Mouse (Mus musculus) heart, embryonic 11.5 days (tissue): Measurements from ENCODE around the gene Pfkp. TPM values are rescaled to one million over a fixed set of nuclear protein-coding genes. Genes with fewer than 3 reads are reported as not detected.

Experiments
- ATAC-seq: fragments of 200-750 bp; cut with Nextera tagmentation; replicated peaks from 2 replicates; pipeline ENCODE4 v1.8.0; 2017; ENCODE audit warnings: moderate library complexity; ENCODE audit not compliant: insufficient number of reproducible peaks, low FRiP score, low TSS enrichment
- H3K27ac ChIP-seq: fragments of 300-500 bp; sonication (generic); 2 replicates; pipeline ENCODE4 v1.5.1; 2014; ENCODE audit warnings: mild to moderate bottlenecking, low read depth, low read length
- H3K27me3 ChIP-seq: fragments of 300-500 bp; sonication (generic); 2 replicates; pipeline ENCODE4 v1.6.1; 2014; ENCODE audit warnings: mild to moderate bottlenecking, low read length, mixed read lengths; ENCODE audit not compliant: control insufficient read depth, insufficient read depth
- H3K36me3 ChIP-seq: fragments of 300-500 bp; sonication (generic); 2 replicates; pipeline ENCODE4 v1.6.1; 2014; ENCODE audit warnings: mild to moderate bottlenecking, low read length, moderate library complexity, mixed read lengths; ENCODE audit not compliant: control insufficient read depth, insufficient read depth
- H3K4me1 ChIP-seq: fragments of 300-500 bp; sonication (generic); 2 replicates; pipeline ENCODE4 v1.6.1; 2014; ENCODE audit warnings: low read length; ENCODE audit not compliant: control insufficient read depth, insufficient read depth
- H3K4me2 ChIP-seq: fragments of 300-500 bp; sonication (generic); 2 replicates; pipeline ENCODE4 v1.6.1; 2014; ENCODE audit warnings: mild to moderate bottlenecking, moderate library complexity
- H3K4me3 ChIP-seq: fragments of 300-500 bp; sonication (generic); 2 replicates; pipeline ENCODE4 v1.5.1; 2014; ENCODE audit warnings: low read depth, low read length
- H3K9ac ChIP-seq: fragments of 300-500 bp; sonication (generic); 2 replicates; pipeline ENCODE4 v1.6.1; 2014; ENCODE audit warnings: mild to moderate bottlenecking, low read depth, low read length, moderate library complexity
- H3K9me3 ChIP-seq: fragments of 300-500 bp; sonication (generic); replicated peaks from 2 replicates; pipeline ENCODE4 v1.6.1; 2016; ENCODE audit warnings: low read length; ENCODE audit not compliant: control insufficient read depth
- WGBS: fragments of 180-500 bp; shearing (Covaris S2); extraction: QIAGEN DNeasy Blood & Tissue Kit; methylation state at CpG from one replicate; pipeline ENCODE4 v1.1.7; 2014; ENCODE audit not compliant: insufficient replicate concordance; 5-methylcytosine and 5-hydroxymethylcytosine counted together
- polyA plus RNA-seq: library from polyadenylated mRNA; unstranded; fragments of >200 nt; fragmentation: Nextera tagmentation; extraction: Ambion mirVana; gene quantifications from 2 replicates; pipeline ENCODE4 v1.2.1, GENCODE M21; 2014

Gene Pfkp
- polyA plus RNA-seq, 1 experiment from 2014 or later = 143 TPM

- Histone ChIP-seq H3K4me3 (no peak overlapping the region), H3K27me3 (no peaks in the 10 kb centered on the region), H3K4me1 (no peaks in the 10 kb centered on the region), H3K4me2 (no peak overlapping the region), H3K9me3 (no peaks in the 10 kb centered on the region), H3K27ac (no peak overlapping the region), H3K9ac (no peak overlapping the region), H3K36me3 (peaks cover 5% of the 10 kb centered on the region)
- WGBS = 85% methylated on average over 3 of the region's 3 CpGs
- no peak for ATAC-seq
Observed at GRCm38 (mm10) chr13:6620250-6620649, 28.3 kb downstream of the Pfkp start.

- no peak overlapping the region for H3K27ac ChIP-seq
- H3K9ac ChIP-seq = no peak overlapping the region
- H3K36me3 ChIP-seq = peaks cover 8% of the 10 kb centered on the region
- H3K9me3 ChIP-seq = no peaks in the 10 kb centered on the region
- H3K4me3 ChIP-seq = no peak overlapping the region
- H3K27me3 ChIP-seq = no peaks in the 10 kb centered on the region
- WGBS = 83% methylated on average over 3 of the region's 3 CpGs
- no peak for ATAC-seq
- H3K4me2 ChIP-seq = no peak overlapping the region
- no peaks in the 10 kb centered on the region for H3K4me1 ChIP-seq
Observed at GRCm38 (mm10) chr13:6618711-6619110, 29.9 kb downstream of the Pfkp start.

GRCm38 (mm10) chr13:6613690-6614445 is 34.7 kb downstream of the Pfkp start:
- H3K4me3 ChIP-seq = no peak overlapping the region
- H3K4me2 ChIP-seq = no peak overlapping the region
- no peaks in the 10 kb centered on the region for H3K9me3 ChIP-seq
- 89% methylated on average over 5 of the region's 5 CpGs for WGBS
- H3K27me3 ChIP-seq = no peaks in the 10 kb centered on the region
- peaks cover 5% of the 10 kb centered on the region for H3K36me3 ChIP-seq
- no peak overlapping the region for H3K9ac ChIP-seq
- H3K4me1 ChIP-seq = no peaks in the 10 kb centered on the region
- H3K27ac ChIP-seq = no peak overlapping the region
- no peak for ATAC-seq

GRCm38 (mm10) chr13:6602786-6603409 is 45.7 kb downstream of the Pfkp start:
- Histone ChIP-seq H3K4me3 (no peak overlapping the region), H3K27me3 (no peaks in the 10 kb centered on the region), H3K9ac (no peak overlapping the region), H3K36me3 (peaks cover 4% of the 10 kb centered on the region; the same call in 1 of the 2 replicates), H3K4me1 (no peaks in the 10 kb centered on the region), H3K9me3 (no peaks in the 10 kb centered on the region), H3K27ac (no peak overlapping the region), H3K4me2 (no peak overlapping the region)
- 82% methylated on average over 10 of the region's 10 CpGs for WGBS
- no peak for ATAC-seq

- Histone ChIP-seq H3K9ac (no peak overlapping the region), H3K4me3 (no peak overlapping the region), H3K4me1 (no peaks in the 10 kb centered on the region), H3K36me3 (peaks cover 4% of the 10 kb centered on the region; the same call in 1 of the 2 replicates), H3K27ac (no peak overlapping the region), H3K9me3 (no peaks in the 10 kb centered on the region), H3K27me3 (no peaks in the 10 kb centered on the region), H3K4me2 (no peak overlapping the region)
- WGBS = 88% methylated on average over 2 of the region's 2 CpGs
- no peak for ATAC-seq
Observed at GRCm38 (mm10) chr13:6601676-6602075, 46.9 kb downstream of the Pfkp start.

- no peak overlapping the region for H3K4me3 ChIP-seq
- H3K27ac ChIP-seq = no peak overlapping the region
- no peak overlapping the region for H3K4me2 ChIP-seq
- 85% methylated on average over 8 of the region's 8 CpGs for WGBS
- H3K27me3 ChIP-seq = no peaks in the 10 kb centered on the region
- H3K4me1 ChIP-seq = no peaks in the 10 kb centered on the region
- H3K36me3 ChIP-seq = peaks cover 4% of the 10 kb centered on the region; the same call in 1 of the 2 replicates
- H3K9ac ChIP-seq = no peak overlapping the region
- H3K9me3 ChIP-seq = no peaks in the 10 kb centered on the region
- no peak for ATAC-seq
Observed at GRCm38 (mm10) chr13:6600626-6601025, 48.0 kb downstream of the Pfkp start.

- ATAC-seq = no peak
- no peak overlapping the region for H3K4me2 ChIP-seq
- no peak overlapping the region for H3K4me3 ChIP-seq
- H3K27me3 ChIP-seq = no peaks in the 10 kb centered on the region
- 0 out of 2 replicates have a peak, but pooled peaks cover 4% of the 10 kb centered on the region for H3K36me3 ChIP-seq
- 74% methylated on average over 16 of the region's 16 CpGs for WGBS
- no peaks in the 10 kb centered on the region for H3K4me1 ChIP-seq
- no peak overlapping the region for H3K27ac ChIP-seq
- H3K9me3 ChIP-seq = no peaks in the 10 kb centered on the region
- H3K9ac ChIP-seq = no peak overlapping the region
Observed at GRCm38 (mm10) chr13:6597801-6598200, 50.8 kb downstream of the Pfkp start.

GRCm38 (mm10) chr13:6595403-6595802 is 53.2 kb downstream of the Pfkp start:
- Histone ChIP-seq H3K9me3 (no peaks in the 10 kb centered on the region), H3K9ac (no peak overlapping the region), H3K4me2 (no peak overlapping the region), H3K4me1 (peaks cover 3% of the 10 kb centered on the region; the same call in 1 of the 2 replicates), H3K4me3 (no peak overlapping the region), H3K27ac (no peak overlapping the region), H3K27me3 (no peaks in the 10 kb centered on the region), H3K36me3 (0 out of 2 replicates have a peak, but pooled peaks cover 4% of the 10 kb centered on the region)
- WGBS = 79% methylated on average over 4 of the region's 4 CpGs
- no peak for ATAC-seq
